Mouse (Mus musculus) left cerebral cortex, adult 11 months (tissue): ENCODE results near the gene Trim30b.
"Not testable (repeated sequence)": the region's sequence is repeated elsewhere in the genome, so short reads cannot be mapped to it uniquely, and the experiment has no call there.

ENCODE experiments used
- DNase-seq: peaks from one replicate; pipeline ENCODE4 v3.0.0; 2022; ENCODE audit warnings: low spot score

Trim30b gene

GRCm38 (mm10) chr7:104369736-104370414 is at the start of gene Trim30b:
TSS of gene Trim30b (minus strand) at chr7:104369884.
- DNase-seq, result no peak

GRCm38 (mm10) chr7:104404460-104404950 is 34.8 kb upstream of the Trim30b start:
- DNase-seq, result no peak

DNA sequence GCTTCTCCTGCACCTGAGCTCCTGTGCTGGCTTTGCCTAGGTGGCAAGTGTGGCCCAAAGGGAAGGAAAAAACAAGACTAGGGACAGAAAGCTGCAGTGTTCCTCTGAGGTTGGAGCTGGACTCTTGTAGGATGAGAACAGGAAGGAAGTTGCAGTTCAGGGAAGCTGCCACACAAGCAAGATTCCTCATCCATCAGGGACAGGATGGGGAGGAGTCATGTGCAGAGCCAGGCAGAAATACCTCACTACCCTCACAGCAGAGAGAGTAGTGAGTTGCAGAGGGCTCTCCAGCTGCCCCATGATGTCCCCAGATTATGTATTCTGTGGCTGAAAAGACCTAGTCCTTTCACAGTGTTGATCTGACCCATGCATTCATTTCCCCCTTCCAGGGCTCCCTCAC is 31.5 kb upstream of the Trim30b start:
- no peak for DNase-seq

GRCm38 (mm10) chr7:104400698-104401097 is 31.0 kb upstream of the Trim30b start, which contains the start of gene Trim30c:
TSS of gene Trim30c (minus strand) at chr7:104400837.
- DNase-seq, result no peak

GRCm38 (mm10) chr7:104398492-104398891 is 28.8 kb upstream of the Trim30b start:
- no peak for DNase-seq

DNA sequence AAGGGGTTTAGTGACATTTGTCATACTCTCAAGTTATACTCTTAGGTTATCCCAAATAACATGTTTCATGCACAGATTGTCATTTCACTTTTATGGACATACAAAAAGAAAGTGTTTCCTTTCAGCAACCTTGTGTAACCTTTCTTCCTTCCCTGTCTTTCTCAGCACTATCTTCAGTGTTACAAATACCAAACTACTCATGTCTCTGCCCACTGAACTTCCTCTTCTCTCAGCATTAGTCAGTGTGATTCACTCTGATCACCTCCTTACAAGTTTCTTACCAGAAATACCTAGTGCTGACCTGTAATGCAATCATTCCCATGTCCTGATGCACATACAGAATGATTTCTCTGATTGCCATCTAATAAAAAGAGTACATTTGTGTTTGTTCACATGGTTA is 3.3 kb downstream of the Trim30b start:
- no peak for DNase-seq

DNA sequence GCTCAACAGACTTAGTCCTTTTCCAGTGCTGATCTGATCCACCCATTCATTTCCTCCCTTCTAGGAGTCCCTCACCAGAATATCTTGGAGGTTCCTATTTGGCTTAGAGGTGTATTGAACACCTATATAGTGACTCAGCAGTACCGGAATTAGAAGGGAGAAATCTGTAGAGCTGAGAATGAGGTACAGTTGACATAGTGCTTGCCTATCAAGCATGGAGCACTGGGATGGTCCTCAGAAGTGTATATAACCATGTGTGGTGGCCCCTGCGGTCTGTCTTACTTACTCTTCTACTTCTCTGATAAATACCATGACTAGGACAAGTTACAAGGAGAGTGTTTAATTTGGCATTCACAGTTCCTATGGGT is 16.1 kb downstream of the Trim30b start:
- no peak for DNase-seq

- DNase-seq, result no peak
Observed at GRCm38 (mm10) chr7:104352717-104353599, 16.7 kb downstream of the Trim30b start, which contains the start of gene Trim12c. TSS of gene Trim12c (minus strand) at chr7:104353362.

DNA sequence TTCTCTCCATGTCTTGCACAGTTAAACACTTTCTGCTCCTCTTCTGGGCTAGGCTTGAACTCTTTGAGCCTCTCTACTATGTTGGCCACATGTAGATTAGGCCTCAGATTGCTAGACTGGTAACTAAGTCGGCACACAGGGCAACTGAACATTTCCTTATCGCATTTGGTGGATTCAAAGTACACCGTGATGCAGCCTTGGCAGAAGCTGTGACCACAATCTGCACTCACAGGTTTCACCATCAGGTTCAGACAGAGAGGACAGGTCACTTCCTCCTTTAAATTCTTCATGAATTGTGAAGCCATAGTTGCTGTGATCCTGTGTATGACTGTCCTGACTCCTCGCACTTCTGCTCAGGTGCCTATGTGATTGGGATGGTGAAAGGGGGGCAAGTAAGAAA is 21.6 kb downstream of the Trim30b start:
- not testable (repeated sequence) for DNase-seq

DNA sequence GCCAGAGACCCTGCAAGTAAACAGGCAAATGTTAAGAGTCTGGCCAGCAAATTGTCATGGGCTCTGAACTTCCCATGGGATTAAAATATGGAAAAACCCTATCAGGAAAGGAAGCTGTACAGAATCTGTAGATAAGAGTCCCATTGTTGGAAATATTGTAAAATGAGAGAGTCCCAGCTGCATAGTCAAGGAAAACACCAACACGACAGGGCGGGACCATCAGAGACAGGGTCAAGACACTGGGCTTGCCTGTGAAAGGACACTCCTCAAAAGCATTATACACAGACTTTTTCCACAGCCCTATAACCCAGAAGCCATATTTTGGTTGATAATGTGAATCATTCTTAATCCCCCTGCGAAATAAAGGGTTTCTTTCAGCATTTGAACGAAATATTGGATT is 28.9 kb downstream of the Trim30b start:
- DNase-seq, result not testable (repeated sequence)

DNA sequence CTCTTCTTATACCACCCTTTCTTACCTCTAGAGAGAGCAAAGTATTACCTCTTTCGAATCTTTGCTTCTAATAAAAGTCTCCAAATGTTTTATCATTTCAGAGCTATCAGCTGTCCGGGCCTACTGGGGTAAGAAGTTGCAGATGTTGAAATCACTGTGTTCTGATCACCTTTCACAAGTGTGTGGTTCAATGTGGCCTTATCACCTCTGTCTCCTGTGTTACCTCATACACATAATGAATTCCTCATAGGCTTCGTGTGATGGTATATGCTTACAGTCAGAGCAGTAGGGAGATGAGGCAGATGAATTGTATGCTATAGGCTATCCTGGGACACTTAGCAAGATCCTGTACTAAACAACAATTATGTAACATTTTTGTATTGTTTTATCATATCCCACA is 34.1 kb downstream of the Trim30b start:
- not testable (repeated sequence) for DNase-seq

GRCm38 (mm10) chr7:104329171-104329570 is 40.5 kb downstream of the Trim30b start, which contains the start of gene Trim34b:
TSS of gene Trim34b (plus strand) at chr7:104329471.
- DNase-seq, result not testable (repeated sequence)

GRCm38 (mm10) chr7:104322028-104322427 is 47.7 kb downstream of the Trim30b start:
- DNase-seq, result no peak

GRCm38 (mm10) chr7:104315369-104316080 is 54.2 kb downstream of the Trim30b start, which contains the start of gene Trim12a:
TSS of gene Trim12a (minus strand) at chr7:104315466.
- DNase-seq, result not testable (repeated sequence)

DNA sequence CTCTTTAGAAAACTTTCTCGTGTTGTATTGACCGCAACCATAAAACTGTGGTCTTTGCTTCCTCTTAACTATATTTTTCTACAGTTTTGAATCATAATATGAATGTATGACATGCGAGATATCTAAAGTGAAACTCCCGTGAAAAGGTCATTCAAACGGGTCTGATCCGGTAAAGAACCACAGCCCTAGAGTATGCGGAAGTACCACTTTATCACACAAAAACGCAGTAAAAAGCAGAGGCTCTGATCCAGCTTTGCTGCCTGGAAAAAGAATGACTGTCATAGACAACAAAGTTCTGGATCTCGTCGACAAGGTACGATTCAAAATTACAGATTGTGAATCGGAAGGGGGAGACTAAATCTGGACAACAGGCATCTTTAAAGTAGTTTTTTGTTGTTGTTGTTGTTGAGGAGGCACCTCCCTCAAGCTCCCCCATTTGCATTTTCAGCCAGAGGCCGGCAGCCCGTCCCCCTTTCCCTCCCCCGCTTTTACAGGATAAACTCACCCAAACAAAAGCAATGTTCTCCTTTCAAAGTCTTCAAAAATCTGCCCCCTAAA is 54.8 kb downstream of the Trim30b start:
- no peak for DNase-seq
